Mouse (Mus musculus) thymus, postnatal 25 days (tissue): ENCODE measurements around the gene Tppp3.

ENCODE experiments used
- DNase-seq: peaks from one replicate; pipeline ENCODE4 v3.0.0; 2022

Tppp3 gene

DNA sequence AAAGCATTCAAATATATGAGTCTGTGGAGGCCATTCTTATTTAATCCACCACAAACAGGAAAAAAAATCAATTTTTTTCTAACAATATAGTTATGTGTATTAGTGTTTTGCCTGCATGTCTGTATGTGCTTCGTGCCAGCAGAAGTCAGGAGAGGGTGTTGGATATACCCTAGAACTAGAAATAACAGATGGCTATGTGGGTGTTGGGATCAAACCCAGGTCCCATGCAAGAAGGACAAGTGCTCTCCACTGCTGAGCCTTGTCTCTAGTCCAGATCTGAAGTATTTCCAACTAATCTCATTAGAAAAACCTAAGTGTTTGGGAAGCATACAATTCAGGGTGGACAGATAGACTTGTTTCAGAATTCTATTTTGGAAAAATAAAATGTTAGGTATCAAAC is 49.3 kb downstream of the Tppp3 start:
- DNase-seq, result no peak

DNA sequence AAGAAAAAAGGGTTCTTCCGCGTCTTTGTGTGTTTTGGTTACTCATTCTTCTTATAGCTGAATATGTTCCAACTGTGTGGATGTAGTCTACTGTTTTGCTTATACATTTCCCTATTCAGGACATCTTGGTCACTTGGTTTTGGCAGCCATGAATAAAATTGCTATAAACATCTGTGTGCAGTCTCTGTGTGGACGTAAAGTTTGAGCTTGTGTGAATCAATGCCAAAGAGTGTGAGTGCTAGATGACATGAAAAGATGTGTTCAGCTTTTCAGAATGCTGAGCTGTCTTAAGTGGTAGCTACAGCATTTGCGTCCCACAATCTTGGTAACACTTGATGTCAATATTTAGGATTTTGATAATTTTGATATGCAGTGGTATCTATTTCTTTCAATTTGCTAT is 51.5 kb downstream of the Tppp3 start:
- DNase-seq, result no peak

DNA sequence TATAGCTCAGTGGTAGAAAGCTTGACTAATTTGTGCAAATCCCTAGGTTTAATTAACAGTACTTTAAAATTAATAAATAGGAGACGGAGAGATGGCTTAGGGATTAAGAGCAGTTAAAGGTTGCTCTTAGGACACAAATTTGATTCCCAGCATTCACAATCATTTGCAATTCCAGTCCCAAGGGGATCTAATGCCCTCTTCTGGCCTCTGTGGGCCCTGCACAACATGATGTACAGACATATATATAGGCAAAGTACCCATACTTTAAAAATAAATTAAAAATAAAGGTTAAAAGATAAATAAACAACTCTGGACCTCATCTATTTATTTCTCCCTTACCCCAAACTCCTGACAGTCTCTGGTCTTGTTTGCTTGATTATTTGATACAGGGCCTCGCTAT is 52.3 kb downstream of the Tppp3 start:
- DNase-seq, result no peak
